Comparison of ENCODE assay signal across 13 mouse cellular contexts in the genomic region with DNA sequence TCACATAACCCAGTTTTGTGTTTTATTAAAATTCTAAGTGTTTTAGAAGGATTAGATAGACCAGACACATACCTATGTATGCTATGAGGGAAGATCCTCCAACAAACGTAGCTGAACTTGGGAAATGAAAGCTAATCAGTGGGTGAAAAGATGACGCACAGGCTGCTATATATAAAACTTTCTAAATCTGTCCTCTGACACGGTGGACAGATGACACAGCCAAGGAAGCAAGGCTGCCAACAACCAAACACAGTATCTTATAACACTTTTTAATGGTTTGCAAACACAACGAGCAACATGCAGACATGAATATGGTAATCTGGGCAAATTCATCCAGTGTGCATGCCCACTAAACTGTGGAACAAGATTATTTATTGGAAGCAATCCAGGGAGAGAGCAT. TPM values are rescaled to one million over a fixed set of nuclear protein-coding genes. Genes with fewer than 3 reads are reported as not detected.
DNase-seq lines count a peak whose midpoint lies in the region; TF ChIP-seq lines count a peak whose summit lies in the region.
"Had no signal": no experiment of that assay in that cellular context is flagged by ENCODE, and none has a peak within 500 bp of the region (broad histone marks: within the 10 kb centered on the region; RNA-seq: fewer than 3 reads in every experiment).

Yipf7 (minus strand) TSS at position 160 of the 400 bp plus-strand sequence.

- TF ChIP-seq CTCF in cerebellum, adult 2 months (IDR thresholded peaks at IDR 0.05; ENCODE audit: borderline replicate concordance, insufficient read depth, low read depth, low read length) = no peak

- intact Hi-C loops in gastrocnemius, postnatal 14 days (cut with DNase I; ENCODE audit: low total_unique reads) = no loop called here
- intact Hi-C loops in heart, postnatal 10 days (cut with DNase I) = no loop called here

- no peaks in the 10 kb centered on the region for H3K27me3 ChIP-seq in cerebellum, adult 2 months (ENCODE audit: control insufficient read depth, insufficient read depth, low read length)
- H3K27me3 ChIP-seq: hindbrain, embryonic 15.5 days had no signal

- no peak for TF ChIP-seq POLR2A in cerebellum, adult 2 months (IDR thresholded peaks at IDR 0.05; ENCODE audit: borderline replicate concordance, insufficient read depth, low read length)

- DNase-seq in frontal cortex, postnatal 36 days (ENCODE audit: low spot score in 2 of 2) = peak; percentile 3 to 38
- no peak for DNase-seq in frontal cortex, postnatal 25 days (ENCODE audit: low spot score in 2 of 2)
- peak; percentile 66 to 84 for DNase-seq in cerebellum, adult 2 months
- peak; percentile 20 for DNase-seq in gastrocnemius, postnatal 14 days
- DNase-seq in heart, postnatal 10 days = peak; percentile 49 to 63
- DNase-seq in kidney, adult 8-10 months = no peak
- no peak for DNase-seq in ovary, postnatal 10 days (ENCODE audit: low spot score)
- no peak for DNase-seq in lung, postnatal 36 days
- DNase-seq: adrenal gland, postnatal 36 days; thymus, postnatal 36 days had no signal

- H3K4me3 ChIP-seq in cerebellum, adult 2 months (replicated peaks; ENCODE audit: insufficient read depth, low read depth, low read length) = no peak within 1 kb of the TSS
- H3K4me3 ChIP-seq: hindbrain, embryonic 15.5 days had no signal

- H3K4me1 ChIP-seq in cerebellum, adult 2 months (ENCODE audit: control insufficient read depth, insufficient read depth, low read length) = peaks cover 6% of the 10 kb centered on the region; the same call in 1 of the 2 replicates
- H3K4me1 ChIP-seq: hindbrain, embryonic 15.5 days had no signal

- 12% methylated on average over 4 of the region's 4 CpGs for WGBS in cerebellum, adult 2 months

- peak within 1 kb of the TSS; percentile 69; the same call in 1 of the 2 replicates for H3K27ac ChIP-seq in cerebellum, adult 2 months (ENCODE audit: insufficient read depth, low read length)
- H3K27ac ChIP-seq: hindbrain, embryonic 15.5 days had no signal

RNA-seq across cellular contexts. Expression of gene Yipf7, which starts in this region (rescaled TPM):
- polyA plus RNA-seq in cerebellum, adult 2 months (2012; rRNA removed) = 0.31 and 1.2 TPM in 2 replicates
- 10 to 100 TPM; 96.6 to 98.7 TPM for total RNA-seq in gastrocnemius, postnatal 14 days (2021)
- total RNA-seq in heart, postnatal 10 days (2021) = 100 to 1,000 TPM; 135 to 137 TPM
- total RNA-seq: adrenal gland, postnatal 36 days had no signal
- polyA plus RNA-seq: hindbrain, embryonic 15.5 days; kidney, embryonic 16.5 days; liver, embryonic 11.5 days had no signal

Comparison
In these comparisons a context has a peak if more than half of its experiments do, and no peak if none do; other contexts are left out.
1. DNase-seq: peak in frontal cortex, postnatal 36 days (2 of 2), cerebellum, adult 2 months (2 of 2), gastrocnemius, postnatal 14 days (single experiment) and heart, postnatal 10 days (2 of 2); none in frontal cortex, postnatal 25 days (0 of 2), kidney, adult 8-10 months (0 of 2), ovary, postnatal 10 days (single experiment) and lung, postnatal 36 days (single experiment).